Mouse (Mus musculus): ENCODE results near the gene Thrb. TPM values are rescaled to one million over a fixed set of nuclear protein-coding genes. Genes with fewer than 3 reads are reported as not detected.

Gene Thrb
- total and polyA plus RNA-seq, 3 experiments = not detected

DNA sequence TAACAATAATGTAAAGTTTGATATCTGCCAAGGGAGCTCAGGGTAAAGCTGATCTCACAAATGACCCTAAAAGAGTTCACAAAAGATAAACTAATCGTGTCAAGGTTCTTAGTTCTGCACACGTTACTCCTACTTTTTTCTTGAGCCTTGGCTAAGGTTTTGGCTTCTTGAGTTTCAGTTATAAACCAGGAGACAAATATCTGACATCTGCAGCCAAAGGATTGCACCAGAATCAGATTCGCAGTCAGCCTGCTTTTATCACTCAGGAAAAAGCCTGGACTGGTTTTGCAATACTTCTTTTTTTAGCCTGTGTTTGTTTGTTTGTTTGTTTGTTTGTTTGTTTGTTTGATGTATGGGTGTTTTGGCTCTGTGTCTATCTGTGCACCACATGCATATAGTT lies 64.5 kb downstream of the Thrb start:
- DNase-seq (ENCODE audit: low read depth, low spot score) = no peak
- H3K9me3 ChIP-seq (replicated peaks; ENCODE audit: insufficient read depth, low read length) = no peaks in the 10 kb centered on the region
- no peaks in the 10 kb centered on the region for H3K36me3 ChIP-seq (ENCODE audit: control insufficient read depth in 1 of 2, insufficient read depth in 2 of 2, low read length in 2 of 2)
- H3K27me3 ChIP-seq (ENCODE audit: control insufficient read depth in 1 of 2, insufficient read depth in 2 of 2, low read length in 2 of 2) = no peaks in the 10 kb centered on the region
- H3K9ac ChIP-seq (ENCODE audit: control insufficient read depth, low read depth, low read length, poor library complexity, severe bottlenecking) = no peak overlapping the region
- no peak overlapping the region for H3K4me3 ChIP-seq (ENCODE audit: control insufficient read depth in 1 of 2, insufficient read depth in 1 of 2, low read depth in 2 of 2, low read length in 2 of 2)
- no peaks in the 10 kb centered on the region for H3K4me1 ChIP-seq (ENCODE audit: control insufficient read depth in 1 of 2, insufficient read depth in 2 of 2, low read length in 2 of 2)
- no peak for TF ChIP-seq TCF12 (IDR thresholded peaks at IDR 0.05; ENCODE audit: low read depth, low read length)
- TF ChIP-seq MXI1 (IDR thresholded peaks at IDR 0.05; ENCODE audit: low read depth, low read length) = no peak
- no peak for TF ChIP-seq RAD21 (IDR thresholded peaks at IDR 0.05; ENCODE audit: low read depth, low read length)
- TF ChIP-seq HCFC1 (IDR thresholded peaks at IDR 0.05; ENCODE audit: low read depth, low read length) = no peak
- no peak for TF ChIP-seq MAFK (IDR thresholded peaks at IDR 0.05; ENCODE audit: borderline replicate concordance, low read depth, low read length)
- no peak for TF ChIP-seq POLR2A (IDR thresholded peaks at IDR 0.05; ENCODE audit: control insufficient read depth in 1 of 2, insufficient read depth in 1 of 2, low read depth in 1 of 2, low read length in 2 of 2, poor library complexity in 1 of 2)
- no peak for TF ChIP-seq GATA1 (IDR thresholded peaks at IDR 0.05; ENCODE audit: low read depth, low read length)
- no peak for TF ChIP-seq USF2 (IDR thresholded peaks at IDR 0.05; ENCODE audit: borderline replicate concordance in 1 of 2, insufficient read depth in 1 of 2, low read depth in 1 of 2, low read length in 2 of 2)
- no peaks in the 10 kb centered on the region for H3K79me2 ChIP-seq (ENCODE audit: control insufficient read depth, insufficient read depth, low read length, poor library complexity)
- H3K27ac ChIP-seq (ENCODE audit: control insufficient read depth, low read depth, low read length) = no peak overlapping the region

DNA sequence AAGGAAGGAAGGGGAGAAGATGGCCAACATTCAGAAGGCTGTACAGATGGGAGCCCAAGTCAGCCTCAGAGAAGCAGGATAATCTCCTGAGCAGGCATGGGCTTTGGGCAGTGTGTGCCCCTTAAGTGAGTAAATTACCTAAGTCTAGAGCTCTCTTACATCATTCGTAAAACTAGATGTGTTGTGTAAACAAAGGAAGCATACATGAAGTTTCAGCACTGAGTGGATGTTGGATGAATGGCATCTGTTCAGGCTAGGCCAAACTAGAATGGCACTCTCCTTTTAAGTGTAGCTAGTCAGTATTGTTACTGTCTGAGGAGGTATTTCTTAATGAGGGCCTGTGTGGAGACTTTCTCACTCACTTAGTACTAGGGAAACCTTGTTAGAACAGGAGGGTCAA lies 66.8 kb downstream of the Thrb start:
- TF ChIP-seq POLR2A (IDR thresholded peaks at IDR 0.05; ENCODE audit: control insufficient read depth in 1 of 2, insufficient read depth in 1 of 2, low read depth in 1 of 2, low read length in 2 of 2, poor library complexity in 1 of 2) (no peak), NELFE (IDR thresholded peaks at IDR 0.05; ENCODE audit: low read depth, low read length) (no peak), TBP (IDR thresholded peaks at IDR 0.05; ENCODE audit: low read depth, low read length) (no peak), UBTF (IDR thresholded peaks at IDR 0.05; ENCODE audit: borderline replicate concordance, insufficient read depth, low read depth, low read length) (no peak)
- DNase-seq (ENCODE audit: low read depth, low spot score) = no peak
- Histone ChIP-seq H3K4me3 (ENCODE audit: control insufficient read depth in 1 of 2, insufficient read depth in 1 of 2, low read depth in 2 of 2, low read length in 2 of 2) (no peak overlapping the region), H3K9me3 (replicated peaks; ENCODE audit: insufficient read depth, low read length) (no peaks in the 10 kb centered on the region), H3K36me3 (ENCODE audit: control insufficient read depth in 1 of 2, insufficient read depth in 2 of 2, low read length in 2 of 2) (no peaks in the 10 kb centered on the region), H3K9ac (ENCODE audit: control insufficient read depth, low read depth, low read length, poor library complexity, severe bottlenecking) (no peak overlapping the region), H3K27ac (ENCODE audit: control insufficient read depth, low read depth, low read length) (no peak overlapping the region), H3K4me1 (ENCODE audit: control insufficient read depth in 1 of 2, insufficient read depth in 2 of 2, low read length in 2 of 2) (no peaks in the 10 kb centered on the region), H3K79me2 (ENCODE audit: control insufficient read depth, insufficient read depth, low read length, poor library complexity) (no peaks in the 10 kb centered on the region), H3K27me3 (ENCODE audit: control insufficient read depth in 1 of 2, insufficient read depth in 2 of 2, low read length in 2 of 2) (no peaks in the 10 kb centered on the region)

DNA sequence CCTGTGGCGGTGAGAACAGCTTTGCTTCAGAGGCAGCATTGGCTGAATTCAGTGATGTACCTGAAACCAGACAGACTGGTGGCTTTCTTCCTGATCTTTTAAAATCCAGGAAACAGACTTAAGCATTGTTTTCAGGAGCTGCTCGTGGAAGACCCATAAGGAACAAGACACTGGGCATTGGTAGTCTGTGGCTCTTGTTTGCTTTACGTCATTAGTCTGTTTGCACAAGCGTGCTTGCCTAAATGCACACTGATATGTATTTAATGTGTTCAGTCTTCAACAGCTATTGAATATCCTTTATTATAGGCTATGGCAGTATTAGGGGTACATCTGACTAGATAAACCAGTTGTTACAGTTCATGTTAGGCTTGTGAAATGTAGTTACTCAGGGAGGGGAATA lies 67.8 kb downstream of the Thrb start:
- TF ChIP-seq MAFK (IDR thresholded peaks at IDR 0.05; ENCODE audit: borderline replicate concordance, low read depth, low read length) = no peak
- no peak for TF ChIP-seq CHD1 (IDR thresholded peaks at IDR 0.05; ENCODE audit: low read depth, low read length)
- no peak for TF ChIP-seq MAZ (IDR thresholded peaks at IDR 0.05; ENCODE audit: low read depth, low read length)
- TF ChIP-seq POLR2A (IDR thresholded peaks at IDR 0.05; ENCODE audit: control insufficient read depth in 1 of 2, insufficient read depth in 1 of 2, low read depth in 1 of 2, low read length in 2 of 2, poor library complexity in 1 of 2) = no peak
- no peak for TF ChIP-seq RAD21 (IDR thresholded peaks at IDR 0.05; ENCODE audit: low read depth, low read length)
- TF ChIP-seq KAT2A (conservative IDR thresholded peaks at IDR 0.05; ENCODE audit: low read depth, low read length) = no peak
- no peak for TF ChIP-seq SIN3A (IDR thresholded peaks at IDR 0.05; ENCODE audit: low read length)
- TF ChIP-seq CHD2 (IDR thresholded peaks at IDR 0.05; ENCODE audit: low read length) = no peak
- H3K79me2 ChIP-seq (ENCODE audit: control insufficient read depth, insufficient read depth, low read length, poor library complexity) = no peaks in the 10 kb centered on the region

More for the DNA sequence above, 67.8 kb downstream of the Thrb start:
- no peak overlapping the region for H3K27ac ChIP-seq (ENCODE audit: control insufficient read depth, low read depth, low read length)
- H3K9ac ChIP-seq (ENCODE audit: control insufficient read depth, low read depth, low read length, poor library complexity, severe bottlenecking) = no peak overlapping the region
- H3K27me3 ChIP-seq (ENCODE audit: control insufficient read depth in 1 of 2, insufficient read depth in 2 of 2, low read length in 2 of 2) = no peaks in the 10 kb centered on the region
- H3K36me3 ChIP-seq (ENCODE audit: control insufficient read depth in 1 of 2, insufficient read depth in 2 of 2, low read length in 2 of 2) = no peaks in the 10 kb centered on the region
- no peak overlapping the region for H3K4me3 ChIP-seq (ENCODE audit: control insufficient read depth in 1 of 2, insufficient read depth in 1 of 2, low read depth in 2 of 2, low read length in 2 of 2)
- H3K4me1 ChIP-seq (ENCODE audit: control insufficient read depth in 1 of 2, insufficient read depth in 2 of 2, low read length in 2 of 2) = no peaks in the 10 kb centered on the region
- H3K9me3 ChIP-seq (replicated peaks; ENCODE audit: insufficient read depth, low read length) = no peaks in the 10 kb centered on the region
- DNase-seq (ENCODE audit: low read depth, low spot score) = no peak
